Mouse (Mus musculus): ENCODE data around the gene Hprt.

GRCm38 (mm10) chrX:53049196-53049595 is 61.3 kb downstream of the Hprt start:
- no peak for TF ChIP-seq GATA1 (IDR thresholded peaks at IDR 0.05; ENCODE audit: low read length)
- TF ChIP-seq TAL1 (IDR thresholded peaks at IDR 0.05; ENCODE audit: low read length), result no peak

All from erythroblast, embryonic 14.5 days (primary cell).